Mouse (Mus musculus) intestine, embryonic 15.5 days (tissue): ENCODE data around the gene Lrpprc. TPM values are rescaled to one million over a fixed set of nuclear protein-coding genes. Genes with fewer than 3 reads are reported as not detected.
"Not testable (repeated sequence)": the region's sequence is repeated elsewhere in the genome, so short reads cannot be mapped to it uniquely, and the experiment has no call there.

ENCODE experiments used
- ATAC-seq: fragments of 200-750 bp; cut with Nextera tagmentation; 2 replicates; pipeline ENCODE4 v1.8.0; 2017; ENCODE audit warnings: moderate TSS enrichment, moderate library complexity
- H3K27ac ChIP-seq: fragments of 300-500 bp; sonication (generic); 2 replicates; pipeline ENCODE4 v1.5.1; 2015; ENCODE audit warnings: mild to moderate bottlenecking, inconsistent platforms
- H3K27me3 ChIP-seq: fragments of 300-500 bp; sonication (generic); replicated peaks from 2 replicates; pipeline ENCODE4 v1.6.1; 2015; ENCODE audit warnings: inconsistent platforms
- H3K36me3 ChIP-seq: fragments of 300-500 bp; sonication (generic); 2 replicates; pipeline ENCODE4 v1.6.1; 2015; ENCODE audit warnings: inconsistent platforms
- H3K4me1 ChIP-seq: fragments of 300-500 bp; sonication (generic); replicated peaks from 2 replicates; pipeline ENCODE4 v1.6.1; 2015; ENCODE audit warnings: inconsistent platforms
- H3K4me2 ChIP-seq: fragments of 300-500 bp; sonication (generic); replicated peaks from 2 replicates; pipeline ENCODE4 v1.6.1; 2015; ENCODE audit warnings: mild to moderate bottlenecking, inconsistent platforms
- H3K4me3 ChIP-seq: fragments of 300-500 bp; sonication (generic); replicated peaks from 2 replicates; pipeline ENCODE4 v1.5.1; 2015; ENCODE audit warnings: inconsistent platforms
- H3K9ac ChIP-seq: fragments of 300-500 bp; sonication (generic); 2 replicates; pipeline ENCODE4 v1.6.1; 2015; ENCODE audit warnings: inconsistent platforms
- H3K9me3 ChIP-seq: fragments of 300-500 bp; sonication (generic); 2 replicates; pipeline ENCODE4 v1.6.1; 2016; ENCODE audit warnings: inconsistent platforms
- WGBS: fragments of 180-500 bp; shearing (Covaris S2); methylation state at CpG from one replicate; pipeline ENCODE4 v1.1.7; 2015; 5-methylcytosine and 5-hydroxymethylcytosine counted together
- polyA plus RNA-seq: library from polyadenylated mRNA; unstranded; fragments of >200 nt; fragmentation: Nextera tagmentation; extraction: Ambion mirVana; gene quantifications from 2 replicates; pipeline ENCODE4 v1.2.1, GENCODE M21; 2015

The Lrpprc gene
- 56.7 and 57.0 TPM in 2 replicates for polyA plus RNA-seq

DNA sequence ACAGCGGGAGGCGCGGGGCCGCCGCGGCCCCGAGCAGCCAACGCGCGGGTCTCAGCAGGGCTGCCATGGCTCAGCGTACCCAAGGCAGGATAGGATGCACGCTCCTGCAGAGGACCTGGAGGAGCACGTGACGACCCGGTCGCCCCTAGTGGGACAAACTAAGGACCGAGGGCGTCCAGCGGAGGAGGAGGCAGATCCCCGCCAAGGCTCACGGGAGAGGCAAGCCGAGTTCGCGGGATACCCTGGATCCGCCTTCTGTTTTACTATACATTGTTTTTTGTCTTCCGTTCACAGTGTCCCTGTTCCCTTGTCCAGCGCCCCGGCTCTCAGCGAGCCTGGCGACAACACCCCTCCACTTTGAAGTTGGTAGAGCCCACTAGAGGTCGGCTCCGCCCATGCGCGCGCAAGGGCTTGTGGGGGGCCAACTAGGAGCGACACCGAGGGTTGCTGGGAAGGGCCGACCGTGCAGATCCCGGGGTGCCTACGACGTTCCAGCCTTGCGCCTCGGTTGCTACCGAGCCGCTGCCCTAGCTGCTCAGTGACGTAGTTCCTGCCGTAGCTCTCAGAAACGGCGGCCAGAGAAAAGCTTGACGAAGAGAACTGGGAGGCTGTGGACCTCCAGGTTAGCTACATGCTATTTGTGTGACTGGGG, at the start of gene Lrpprc:
Gene Lrpprc (minus strand): TSS at position 343 of the 652 bp plus-strand sequence.
- ATAC-seq, result peak; percentile 99
- Histone ChIP-seq H3K9me3 (no peaks in the 10 kb centered on the region), H3K36me3 (no peaks in the 10 kb centered on the region), H3K9ac (peak within 1 kb of the TSS; percentile 84), H3K27me3 (no peaks in the 10 kb centered on the region), H3K27ac (peak within 1 kb of the TSS; percentile 73), H3K4me2 (peak within 1 kb of the TSS; percentile 74), H3K4me3 (peak within 1 kb of the TSS; percentile 86), H3K4me1 (0 out of 2 replicates have a peak, but pooled peaks cover 13% of the 10 kb centered on the region)
- WGBS, result 0% methylated on average over 51 of the region's 51 CpGs

DNA sequence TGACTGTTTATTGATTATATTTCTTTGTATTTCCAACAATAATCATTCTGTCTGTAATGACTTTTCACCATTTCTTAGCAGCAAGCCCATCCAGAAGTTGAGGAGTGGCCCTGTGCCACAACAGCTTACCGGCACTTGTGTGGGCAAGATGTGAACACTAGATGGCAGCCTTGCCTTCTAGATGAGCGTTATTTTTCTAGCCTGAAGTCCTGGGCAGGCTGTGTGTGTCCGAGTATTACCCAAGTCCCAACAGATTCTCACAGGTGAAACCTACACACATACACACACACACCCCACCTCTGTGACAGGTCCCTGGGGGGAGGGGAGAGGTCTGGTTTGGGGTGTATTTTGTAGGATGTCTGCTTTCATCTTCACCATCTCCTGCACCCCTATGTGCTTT, 47.2 kb upstream of the Lrpprc start:
- Histone ChIP-seq H3K4me2 (no peak overlapping the region), H3K27ac (no peak overlapping the region), H3K27me3 (no peaks in the 10 kb centered on the region), H3K9me3 (no peaks in the 10 kb centered on the region), H3K36me3 (no peaks in the 10 kb centered on the region), H3K4me1 (no peaks in the 10 kb centered on the region), H3K4me3 (no peak overlapping the region), H3K9ac (no peak overlapping the region)
- 6% methylated on average over 3 of the region's 3 CpGs for WGBS
- peak; percentile 51 for ATAC-seq

DNA sequence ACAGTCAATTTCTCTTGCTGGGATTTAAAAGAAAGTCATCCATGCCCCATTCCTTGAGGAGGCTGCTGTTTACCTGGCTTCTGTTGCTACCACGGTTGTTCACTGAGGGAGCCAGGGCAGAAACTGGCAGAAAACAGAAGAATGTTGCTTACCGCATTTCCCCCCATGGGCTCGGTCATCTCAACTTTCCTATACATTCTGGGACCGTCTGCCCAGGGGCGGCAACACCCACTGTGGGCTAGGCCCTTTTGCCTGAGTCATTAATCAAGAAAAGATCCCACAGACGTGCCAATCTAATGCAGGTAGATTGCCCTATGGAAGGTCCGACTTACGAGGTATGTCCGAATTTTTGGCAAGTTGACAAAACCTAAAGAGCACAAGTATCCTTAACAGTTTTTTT, 44.7 kb upstream of the Lrpprc start:
- Histone ChIP-seq H3K36me3 (no peaks in the 10 kb centered on the region), H3K4me3 (no peak overlapping the region), H3K9ac (no peak overlapping the region), H3K9me3 (no peaks in the 10 kb centered on the region), H3K27ac (no peak overlapping the region), H3K4me1 (no peaks in the 10 kb centered on the region), H3K4me2 (no peak overlapping the region), H3K27me3 (no peaks in the 10 kb centered on the region)
- 80% methylated on average over 9 of the region's 9 CpGs for WGBS
- ATAC-seq, result no peak

DNA sequence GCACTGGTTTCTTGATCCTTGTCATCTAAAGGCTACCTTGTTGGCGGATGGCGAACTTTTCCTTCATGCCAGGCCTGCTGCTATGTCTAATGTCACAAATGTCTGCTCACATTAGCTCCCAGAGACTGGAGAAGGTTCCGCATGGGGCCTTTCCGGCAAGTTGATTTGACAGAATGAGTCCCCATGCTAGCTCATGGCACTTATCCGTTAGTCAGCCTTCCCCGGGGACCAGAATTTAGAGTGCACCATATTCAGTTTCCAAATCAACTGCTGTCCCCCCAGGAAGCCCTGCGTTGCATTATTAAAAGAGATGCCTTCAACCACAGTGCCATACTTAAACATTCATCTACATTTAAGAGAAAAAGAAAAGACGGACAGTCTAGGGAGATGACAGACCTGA, 41.8 kb upstream of the Lrpprc start:
- ATAC-seq, result no peak
- Histone ChIP-seq H3K4me2 (no peak overlapping the region), H3K36me3 (no peaks in the 10 kb centered on the region), H3K9ac (no peak overlapping the region), H3K4me3 (no peak overlapping the region), H3K4me1 (no peaks in the 10 kb centered on the region), H3K27me3 (no peaks in the 10 kb centered on the region), H3K9me3 (no peaks in the 10 kb centered on the region), H3K27ac (no peak overlapping the region)
- WGBS, result 74% methylated on average over 8 of the region's 8 CpGs

DNA sequence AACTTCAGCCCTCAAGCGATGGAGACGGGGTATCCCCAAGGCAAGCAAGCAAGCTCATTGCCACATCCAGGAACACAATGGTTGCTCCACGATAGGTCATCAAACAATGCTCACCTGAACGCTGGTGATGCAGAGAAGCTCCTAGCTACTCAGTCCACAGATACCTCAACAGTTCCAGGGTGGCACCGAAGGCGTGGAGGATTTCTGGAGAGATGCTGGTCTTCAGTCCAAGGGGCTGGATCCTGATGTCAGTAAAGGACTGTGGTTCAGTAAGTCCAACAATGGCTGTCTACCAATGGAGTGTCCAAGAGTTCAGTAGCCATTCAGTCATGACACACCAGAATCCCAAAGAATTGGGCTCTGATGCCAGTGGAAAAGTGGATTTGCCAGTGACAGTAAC, 37.7 kb upstream of the Lrpprc start:
- H3K9me3 ChIP-seq, result no peaks in the 10 kb centered on the region
- H3K36me3 ChIP-seq, result no peaks in the 10 kb centered on the region
- WGBS, result 91% methylated on average over 6 of the region's 6 CpGs
- H3K27ac ChIP-seq, result no peak overlapping the region
- H3K27me3 ChIP-seq, result no peaks in the 10 kb centered on the region
- no peak overlapping the region for H3K9ac ChIP-seq
- no peak overlapping the region for H3K4me3 ChIP-seq
- no peaks in the 10 kb centered on the region for H3K4me1 ChIP-seq
- no peak overlapping the region for H3K4me2 ChIP-seq
- no peak for ATAC-seq

DNA sequence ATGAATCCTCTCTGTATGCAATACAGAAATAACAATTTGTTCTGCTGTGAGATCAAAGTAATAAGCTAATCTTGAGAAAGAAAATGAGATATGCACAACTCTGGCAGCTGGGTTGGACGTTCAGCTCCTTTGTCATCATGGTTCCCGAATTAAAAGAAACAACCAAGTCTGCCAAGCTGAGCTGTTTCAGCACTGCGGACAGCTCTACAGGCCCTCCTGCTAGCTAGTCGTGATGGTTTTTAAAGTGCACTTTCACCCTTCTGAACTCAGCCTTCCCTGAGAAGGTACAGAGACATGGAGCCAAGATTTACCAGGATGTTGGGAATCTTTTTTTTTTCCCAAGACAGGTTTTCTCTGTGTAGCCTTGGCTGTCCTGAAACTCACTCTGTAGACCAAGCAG, 30.0 kb upstream of the Lrpprc start:
- H3K9ac ChIP-seq, result no peak overlapping the region
- H3K4me3 ChIP-seq, result no peak overlapping the region
- no peaks in the 10 kb centered on the region for H3K36me3 ChIP-seq
- 10% methylated on average over 4 of the region's 4 CpGs for WGBS
- no peak overlapping the region for H3K27ac ChIP-seq
- H3K9me3 ChIP-seq, result no peaks in the 10 kb centered on the region
- ATAC-seq, result no peak
- H3K27me3 ChIP-seq, result no peaks in the 10 kb centered on the region
- no peak overlapping the region for H3K4me2 ChIP-seq
- no peaks in the 10 kb centered on the region for H3K4me1 ChIP-seq

DNA sequence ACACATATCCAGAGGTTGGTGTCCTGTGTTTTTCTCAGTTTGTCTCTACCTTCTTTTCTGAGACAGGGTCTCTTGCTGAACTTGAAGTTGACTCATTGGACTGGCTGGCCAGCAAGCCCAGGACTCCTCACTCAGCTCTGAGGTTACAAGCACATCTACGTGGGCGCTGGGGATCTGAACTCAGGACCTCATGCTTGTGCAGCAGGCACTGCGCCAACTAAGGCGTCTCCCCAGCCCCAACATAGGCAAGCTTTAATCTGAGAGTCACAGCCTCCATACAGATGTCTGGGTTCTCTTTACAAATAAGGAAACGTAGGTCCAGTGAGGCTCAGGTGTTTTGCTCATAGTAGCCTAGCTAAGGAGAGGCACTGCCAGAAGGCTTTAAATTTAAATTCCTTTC, 27.8 kb upstream of the Lrpprc start:
- Histone ChIP-seq H3K27me3 (no peaks in the 10 kb centered on the region), H3K4me1 (no peaks in the 10 kb centered on the region), H3K9ac (no peak overlapping the region), H3K27ac (no peak overlapping the region), H3K4me3 (no peak overlapping the region), H3K36me3 (no peaks in the 10 kb centered on the region), H3K9me3 (no peaks in the 10 kb centered on the region), H3K4me2 (no peak overlapping the region)
- WGBS, result 90% methylated on average over 5 of the region's 5 CpGs
- no peak for ATAC-seq

DNA sequence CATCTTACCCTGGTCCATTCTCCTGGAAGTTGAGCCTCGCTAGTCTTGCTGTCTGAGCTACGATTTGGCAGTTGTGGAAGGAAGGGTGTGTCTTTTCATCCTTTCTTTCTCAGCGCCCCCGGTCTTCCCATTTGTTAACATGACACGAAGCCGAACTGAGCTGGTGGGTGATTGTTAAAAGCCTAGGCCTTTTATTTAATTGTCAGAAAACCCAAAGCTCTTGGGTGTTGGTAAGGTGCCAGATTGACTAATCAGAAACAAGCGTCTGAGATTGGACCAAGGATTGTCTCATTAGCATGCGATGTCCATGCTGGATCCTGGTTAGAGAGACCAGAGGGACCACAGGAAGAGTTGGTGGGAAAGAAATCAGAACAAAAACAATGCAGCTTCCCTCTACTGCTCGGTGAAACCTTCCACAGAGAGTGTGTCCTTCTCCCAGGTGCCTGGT, 25.4 kb upstream of the Lrpprc start:
- Histone ChIP-seq H3K4me1 (no peaks in the 10 kb centered on the region), H3K4me3 (no peak overlapping the region), H3K4me2 (no peak overlapping the region), H3K9me3 (no peaks in the 10 kb centered on the region), H3K27me3 (no peaks in the 10 kb centered on the region), H3K27ac (no peak overlapping the region), H3K36me3 (no peaks in the 10 kb centered on the region), H3K9ac (no peak overlapping the region)
- WGBS, result 80% methylated on average over 9 of the region's 9 CpGs
- ATAC-seq, result no peak

DNA sequence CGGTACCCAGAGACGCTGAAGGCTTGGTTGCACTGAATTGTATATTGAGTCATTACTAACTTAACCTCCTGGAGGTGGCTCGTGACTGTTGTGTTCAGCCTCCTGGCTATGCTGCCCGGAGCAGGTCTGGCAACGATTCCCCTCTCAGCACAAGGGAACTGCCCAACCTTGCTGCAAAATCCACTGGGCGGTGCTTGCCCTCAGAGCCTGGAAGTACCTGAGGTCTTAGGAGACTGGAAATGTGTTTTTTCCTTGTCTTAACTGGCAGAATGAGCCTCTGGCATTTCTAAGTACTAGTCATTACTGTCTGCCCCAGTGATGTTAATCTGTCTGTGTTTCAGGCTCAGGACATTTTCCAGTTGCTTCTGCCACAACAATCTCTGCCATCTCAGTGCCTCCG, 24.3 kb upstream of the Lrpprc start:
- Histone ChIP-seq H3K36me3 (no peaks in the 10 kb centered on the region), H3K27ac (no peak overlapping the region), H3K27me3 (no peaks in the 10 kb centered on the region), H3K4me1 (no peaks in the 10 kb centered on the region), H3K9me3 (no peaks in the 10 kb centered on the region), H3K4me3 (no peak overlapping the region), H3K9ac (no peak overlapping the region), H3K4me2 (no peak overlapping the region)
- ATAC-seq, result no peak
- WGBS, result 66% methylated on average over 7 of the region's 7 CpGs

DNA sequence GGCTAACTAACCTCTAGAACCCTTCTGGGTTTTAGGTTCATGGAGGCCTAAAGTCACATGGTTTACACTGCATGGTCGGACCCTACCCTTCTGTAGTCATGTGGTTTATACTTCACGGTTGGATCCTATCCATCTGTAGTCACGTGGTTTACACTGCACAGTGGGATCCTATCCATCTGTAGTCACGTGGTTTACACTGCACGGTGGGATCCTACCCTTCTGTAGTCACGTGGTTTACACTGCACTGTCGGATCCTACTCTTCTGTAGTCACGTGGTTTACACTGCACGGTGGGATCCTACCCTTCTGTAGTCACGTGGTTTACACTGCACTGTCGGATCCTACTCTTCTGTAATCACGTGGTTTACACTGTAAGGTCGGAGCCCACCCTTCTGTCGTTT, 23.6 kb upstream of the Lrpprc start:
- not testable (repeated sequence) for H3K4me2 ChIP-seq, H3K9ac ChIP-seq, H3K27me3 ChIP-seq, H3K4me1 ChIP-seq, H3K36me3 ChIP-seq, H3K27ac ChIP-seq, ATAC-seq, H3K4me3 ChIP-seq, H3K9me3 ChIP-seq
- WGBS, result 75% methylated on average over 14 of the region's 14 CpGs

DNA sequence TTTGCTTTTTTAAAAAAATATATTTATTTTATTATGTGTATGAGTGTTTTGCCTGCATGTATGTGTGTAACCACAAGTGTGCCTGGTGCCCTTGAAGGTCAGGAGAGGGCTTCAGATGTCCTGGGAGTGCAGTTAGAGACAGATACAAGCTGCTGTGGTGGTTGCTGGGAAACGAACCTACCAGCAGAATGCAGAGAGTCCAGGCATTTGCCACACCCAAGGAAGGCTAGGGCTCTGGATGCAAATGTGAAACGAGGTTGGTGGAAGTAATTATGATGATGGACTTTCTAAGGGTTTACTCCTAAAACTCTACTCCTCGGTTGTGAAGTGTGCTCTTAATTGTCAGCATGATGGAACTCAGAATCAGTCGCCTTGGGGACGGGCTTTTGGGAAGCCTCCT, 1.4 kb upstream of the Lrpprc start:
- Histone ChIP-seq H3K4me2 (peak overlapping the region; percentile 74; the same call in 1 of the 2 replicates), H3K27ac (no peak overlapping the region), H3K27me3 (no peaks in the 10 kb centered on the region), H3K36me3 (no peaks in the 10 kb centered on the region), H3K9ac (no peak overlapping the region), H3K4me1 (0 out of 2 replicates have a peak, but pooled peaks cover 13% of the 10 kb centered on the region), H3K4me3 (no peak overlapping the region), H3K9me3 (no peaks in the 10 kb centered on the region)
- no peak for ATAC-seq
- WGBS, result 61% methylated on average over 5 of the region's 5 CpGs

DNA sequence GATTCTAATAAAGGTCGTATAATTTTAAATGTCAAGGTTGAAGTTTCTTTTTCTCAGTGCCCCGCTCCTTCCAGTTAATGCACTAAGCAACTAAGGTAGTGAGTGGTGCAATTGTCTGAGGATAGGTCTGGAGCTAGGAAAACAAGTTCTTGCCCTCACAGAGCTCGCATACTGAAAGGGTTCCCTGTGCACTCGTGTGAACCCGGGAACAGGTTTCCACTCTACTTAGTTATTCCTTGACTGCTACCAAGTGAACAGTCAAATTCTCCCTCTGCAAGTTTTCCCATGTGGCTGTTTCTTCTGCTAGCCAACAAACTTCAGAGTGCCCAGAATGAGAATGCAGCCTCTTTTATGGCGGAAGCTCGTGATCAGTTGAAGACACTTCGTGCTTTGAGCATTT, 567 bp upstream of the Lrpprc start:
- ATAC-seq, result peak; percentile 50
- 6% methylated on average over 8 of the region's 8 CpGs for WGBS

DNA sequence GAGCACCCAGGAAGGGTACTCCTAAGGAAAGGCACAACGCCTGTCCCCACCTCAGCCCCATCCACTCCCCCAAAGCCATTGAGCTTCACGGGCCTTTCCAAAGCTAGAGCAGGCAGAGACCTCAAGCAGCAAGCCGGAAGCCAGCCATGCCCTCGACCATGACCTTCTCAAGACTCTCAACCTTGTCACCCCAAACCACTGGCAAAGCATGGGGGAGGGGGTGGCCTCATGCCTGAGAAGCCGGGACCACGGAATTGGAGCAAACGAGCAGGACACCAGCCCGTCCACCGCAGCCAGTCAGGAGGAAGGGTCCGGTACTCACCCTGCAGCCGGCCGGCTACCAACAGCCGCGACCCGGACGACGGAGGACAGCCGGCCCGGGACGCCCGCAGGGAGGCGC, 546 bp downstream of the Lrpprc start:
- no peaks in the 10 kb centered on the region for H3K9me3 ChIP-seq
- peak overlapping the region; percentile 73; the same call in 1 of the 2 replicates for H3K27ac ChIP-seq
- peak overlapping the region; percentile 84 for H3K9ac ChIP-seq
- no peaks in the 10 kb centered on the region for H3K36me3 ChIP-seq
- H3K4me1 ChIP-seq, result 0 out of 2 replicates have a peak, but pooled peaks cover 13% of the 10 kb centered on the region
- under 1% methylated on average over 22 of the region's 22 CpGs for WGBS
- H3K4me2 ChIP-seq, result peak overlapping the region; percentile 74
- no peak; the same call in 1 of the 2 replicates for ATAC-seq
- H3K4me3 ChIP-seq, result peak overlapping the region; percentile 86
- no peaks in the 10 kb centered on the region for H3K27me3 ChIP-seq

More for the DNA sequence above, 567 bp upstream of the Lrpprc start:
- Histone ChIP-seq H3K9me3 (no peaks in the 10 kb centered on the region), H3K4me1 (0 out of 2 replicates have a peak, but pooled peaks cover 13% of the 10 kb centered on the region), H3K9ac (peak overlapping the region; percentile 84), H3K27me3 (no peaks in the 10 kb centered on the region), H3K4me3 (peak overlapping the region; percentile 86), H3K27ac (peak overlapping the region; percentile 73), H3K36me3 (no peaks in the 10 kb centered on the region), H3K4me2 (peak overlapping the region; percentile 74)
